Mouse (Mus musculus) gastrocnemius, postnatal 10 days (tissue): Measurements from ENCODE around the gene Polr3e. TPM values are rescaled to one million over a fixed set of nuclear protein-coding genes. Genes with fewer than 3 reads are reported as not detected.

Experiments
- DNase-seq: peaks from one replicate; pipeline ENCODE4 v3.0.0; 2021; ENCODE audit warnings: mixed read lengths
- long read RNA-seq, 2 experiments: library from polyadenylated mRNA; stranded (forward); transcript quantifications; one replicate each; pipeline ENCODE4 v2.0.0; 2021
- total RNA-seq, 2 experiments: library from RNA; stranded (reverse); gene quantifications; 2 replicates each; pipeline ENCODE4 v1.2.3; 2021

The Polr3e gene
- total RNA-seq: 10 to 100 TPM; 14.0 to 15.9 TPM
- long read RNA-seq, experiment 1, full-length matches to known transcripts: 18 of 22 reads
- long read RNA-seq, experiment 1, partial matches to known transcripts: 1 of 22 reads
- long read RNA-seq, experiment 1, other reads (novel, unspliced or antisense): 3 of 22 reads
- long read RNA-seq, experiment 2, full-length matches to known transcripts: 15 of 21 reads
- long read RNA-seq, experiment 2, partial matches to known transcripts: 0 of 21 reads
- long read RNA-seq, experiment 2, other reads (novel, unspliced or antisense): 6 of 21 reads

GRCm38 (mm10) chr7:120917592-120918461 is at the start of gene Polr3e:
TSS of gene Polr3e (plus strand) at chr7:120917744.
- peak; percentile 100 for DNase-seq

- no peak for DNase-seq
These were observed 47.7 kb upstream of the Polr3e start for GRCm38 (mm10) chr7:120869883-120870282.

GRCm38 (mm10) chr7:120870431-120871008 is 47.0 kb upstream of the Polr3e start:
- no peak for DNase-seq

GRCm38 (mm10) chr7:120873083-120873482 is 44.5 kb upstream of the Polr3e start:
- DNase-seq: peak; percentile 22

- DNase-seq: no peak
These were observed 43.5 kb upstream of the Polr3e start for GRCm38 (mm10) chr7:120874021-120874420.

- no peak for DNase-seq
These were observed 42.6 kb upstream of the Polr3e start for GRCm38 (mm10) chr7:120874764-120875539.

- DNase-seq: no peak
These were observed 41.8 kb upstream of the Polr3e start for GRCm38 (mm10) chr7:120875540-120876388.

GRCm38 (mm10) chr7:120878271-120878670 is 39.3 kb upstream of the Polr3e start:
- no peak for DNase-seq

GRCm38 (mm10) chr7:120879972-120880371 is 37.6 kb upstream of the Polr3e start:
- no peak for DNase-seq

GRCm38 (mm10) chr7:120880770-120881169 is 36.8 kb upstream of the Polr3e start:
- DNase-seq: no peak

- DNase-seq: no peak
These were observed 36.1 kb upstream of the Polr3e start for GRCm38 (mm10) chr7:120881451-120881850.

- no peak for DNase-seq
These were observed 34.9 kb upstream of the Polr3e start for GRCm38 (mm10) chr7:120882674-120883073.

- no peak for DNase-seq
These were observed 33.8 kb upstream of the Polr3e start for GRCm38 (mm10) chr7:120883523-120884290.

- no peak for DNase-seq
These were observed 32.8 kb upstream of the Polr3e start for GRCm38 (mm10) chr7:120884746-120885145.

- DNase-seq: no peak
These were observed 24.4 kb upstream of the Polr3e start for GRCm38 (mm10) chr7:120893123-120893522.

GRCm38 (mm10) chr7:120897054-120897453 is 20.5 kb upstream of the Polr3e start:
- no peak for DNase-seq

GRCm38 (mm10) chr7:120897711-120898335 is 19.7 kb upstream of the Polr3e start:
- DNase-seq: no peak

GRCm38 (mm10) chr7:120900191-120900590 is 17.4 kb upstream of the Polr3e start:
- DNase-seq: no peak

- no peak for DNase-seq
These were observed 15.8 kb upstream of the Polr3e start for GRCm38 (mm10) chr7:120901701-120902100.

GRCm38 (mm10) chr7:120902931-120903330 is 14.6 kb upstream of the Polr3e start:
- DNase-seq: no peak
